Mouse (Mus musculus) stomach, postnatal 0 days (tissue): Measurements from ENCODE around the gene Enox1.

ENCODE experiments used
- CTCF ChIP-seq: IDR thresholded peaks from 2 replicates; pipeline ENCODE4 v1.5.1; 2016; ENCODE audit warnings: antibody characterized with exemption, low read depth, mild to moderate bottlenecking, moderate library complexity
- EP300 ChIP-seq: optimal IDR thresholded peaks from 2 replicates; pipeline ENCODE3; 2016; ENCODE audit warnings: antibody characterized with exemption

GRCm38 (mm10) chr14:77576411-77576810, 419.8 kb downstream of the Enox1 start:
- no peak for TF ChIP-seq EP300
- TF ChIP-seq CTCF = no peak
